Mouse (Mus musculus) liver, postnatal 0 days (tissue): ENCODE results near the gene Prima1. TPM values are rescaled to one million over a fixed set of nuclear protein-coding genes. Genes with fewer than 3 reads are reported as not detected.

ENCODE experiments used
- ATAC-seq: fragments of 200-750 bp; cut with Nextera tagmentation; 2 replicates; pipeline ENCODE4 v1.8.0; 2017; ENCODE audit warnings: mild to moderate bottlenecking, moderate library complexity
- DNase-seq: peaks from one replicate; pipeline ENCODE4 v3.0.0-alpha.2; 2016
- H3K27ac ChIP-seq: fragments of 300-500 bp; sonication (generic); 2 replicates; pipeline ENCODE4 v1.5.1; 2014; ENCODE audit warnings: antibody characterized with exemption, moderate library complexity, mild to moderate bottlenecking, low read depth
- H3K27me3 ChIP-seq: fragments of 300-500 bp; sonication (generic); 2 replicates; pipeline ENCODE4 v1.6.1; 2014; ENCODE audit warnings: low read length, control low read depth, mixed read lengths; ENCODE audit not compliant: insufficient read depth
- H3K36me3 ChIP-seq: fragments of 300-500 bp; sonication (generic); replicated peaks from 2 replicates; pipeline ENCODE4 v1.6.1; 2014; ENCODE audit warnings: mild to moderate bottlenecking, control low read depth, low read length, moderate library complexity, mixed read lengths; ENCODE audit not compliant: insufficient read depth
- H3K4me1 ChIP-seq: fragments of 300-500 bp; sonication (generic); 2 replicates; pipeline ENCODE4 v1.6.1; 2014; ENCODE audit warnings: antibody characterized with exemption, mild to moderate bottlenecking, control low read depth; ENCODE audit not compliant: insufficient read depth
- H3K4me2 ChIP-seq: fragments of 300-500 bp; sonication (generic); 2 replicates; pipeline ENCODE4 v1.6.1; 2014; ENCODE audit warnings: low read depth, mild to moderate bottlenecking, low read length, moderate library complexity, mixed read lengths
- H3K4me3 ChIP-seq: fragments of 300-500 bp; sonication (generic); 2 replicates; pipeline ENCODE4 v1.5.1; 2014; ENCODE audit warnings: low read depth, low read length
- H3K9ac ChIP-seq: fragments of 300-500 bp; sonication (generic); replicated peaks from 2 replicates; pipeline ENCODE4 v1.6.1; 2014; ENCODE audit warnings: mild to moderate bottlenecking, moderate library complexity
- H3K9me3 ChIP-seq: fragments of 300-500 bp; sonication (generic); 2 replicates; pipeline ENCODE4 v1.6.1; 2016; ENCODE audit warnings: mild to moderate bottlenecking, control low read depth, low read length, mixed read lengths
- CTCF ChIP-seq: sonication (generic); IDR thresholded peaks from 2 replicates; pipeline ENCODE4 v1.5.1; 2016; ENCODE audit warnings: antibody characterized with exemption, low read depth
- EP300 ChIP-seq: IDR thresholded peaks from 2 replicates; pipeline ENCODE4 v1.6.1; 2016; ENCODE audit warnings: antibody characterized with exemption, low read depth, mild to moderate bottlenecking
- WGBS: fragments of 180-500 bp; shearing (Covaris S2); extraction: QIAGEN DNeasy Blood & Tissue Kit; methylation state at CpG from one replicate; pipeline ENCODE4 v1.1.7; 2014; ENCODE audit not compliant: insufficient replicate concordance; 5-methylcytosine and 5-hydroxymethylcytosine counted together
- polyA plus RNA-seq: library from polyadenylated mRNA; unstranded; fragments of >200 nt; fragmentation: Nextera tagmentation; extraction: Ambion mirVana; gene quantifications from 2 replicates; pipeline ENCODE4 v1.2.1, GENCODE M21; 2015

The Prima1 gene
- polyA plus RNA-seq, 1 experiment from 2014 or later = not detected

DNA sequence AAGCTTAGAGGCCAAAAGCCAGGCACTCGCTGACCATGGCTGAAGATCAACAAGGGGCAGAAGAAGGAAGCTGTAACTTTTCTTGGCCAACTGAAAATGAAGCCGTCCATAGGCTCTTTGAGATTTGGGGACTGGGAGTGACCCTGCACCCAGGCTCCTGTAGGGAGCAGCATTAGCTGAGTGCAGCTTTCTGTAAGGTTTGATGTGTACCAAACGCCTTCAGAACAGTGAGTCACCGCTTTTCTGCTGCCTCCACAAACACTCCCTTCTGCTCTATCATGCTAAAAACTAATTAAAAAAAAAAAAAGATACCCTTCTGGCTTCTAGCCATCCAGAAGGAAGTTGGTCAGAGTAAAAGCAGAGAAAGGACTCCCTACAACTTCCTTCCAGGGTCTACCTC lies 34.5 kb upstream of the Prima1 start:
- Histone ChIP-seq H3K4me2 (no peak overlapping the region), H3K4me1 (no peaks in the 10 kb centered on the region), H3K27ac (no peak overlapping the region), H3K9me3 (no peaks in the 10 kb centered on the region), H3K9ac (no peak overlapping the region), H3K36me3 (no peaks in the 10 kb centered on the region), H3K27me3 (no peaks in the 10 kb centered on the region), H3K4me3 (no peak overlapping the region)
- TF ChIP-seq EP300 (no peak), CTCF (no peak)
- ATAC-seq = no peak
- WGBS = 63% methylated on average over 4 of the region's 4 CpGs
- DNase-seq = no peak

- H3K4me2 ChIP-seq = no peak overlapping the region
- no peaks in the 10 kb centered on the region for H3K9me3 ChIP-seq
- no peak overlapping the region for H3K4me3 ChIP-seq
- WGBS = 70% methylated on average over 2 of the region's 2 CpGs
- no peaks in the 10 kb centered on the region for H3K27me3 ChIP-seq
- ATAC-seq (no peak), DNase-seq (no peak)
- no peak overlapping the region for H3K9ac ChIP-seq
- TF ChIP-seq EP300 (no peak), CTCF (no peak)
- H3K36me3 ChIP-seq = no peaks in the 10 kb centered on the region
- H3K4me1 ChIP-seq = no peaks in the 10 kb centered on the region
- no peak overlapping the region for H3K27ac ChIP-seq
Measured at GRCm38 (mm10) chr12:103273732-103274131, 31.8 kb upstream of the Prima1 start.

DNA sequence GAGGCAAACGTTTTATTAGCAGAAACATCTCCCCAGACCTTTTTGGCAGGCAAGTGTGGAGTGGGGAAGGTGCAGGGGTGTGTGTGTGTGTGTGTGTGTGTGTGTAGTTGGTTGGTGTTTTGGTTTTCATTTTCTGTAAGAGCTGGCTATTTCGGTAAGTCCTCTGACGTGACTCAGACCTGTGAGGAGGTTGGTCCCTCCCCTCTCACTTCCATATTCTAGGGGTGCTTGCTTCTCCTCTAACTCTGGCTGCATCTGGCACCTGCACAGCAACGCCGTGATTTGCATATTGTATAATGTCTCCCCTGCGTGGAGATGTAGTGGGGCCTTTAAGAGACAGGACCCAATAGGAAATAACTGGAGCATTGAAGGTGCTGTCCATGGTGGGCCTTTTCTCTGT lies 31.1 kb upstream of the Prima1 start:
- Histone ChIP-seq H3K4me1 (no peaks in the 10 kb centered on the region), H3K9me3 (no peaks in the 10 kb centered on the region), H3K4me3 (no peak overlapping the region), H3K9ac (no peak overlapping the region), H3K36me3 (no peaks in the 10 kb centered on the region), H3K4me2 (no peak overlapping the region), H3K27ac (no peak overlapping the region), H3K27me3 (no peaks in the 10 kb centered on the region)
- TF ChIP-seq EP300 = no peak
- no peak for TF ChIP-seq CTCF
- WGBS = 54% methylated on average over 6 of the region's 6 CpGs
- ATAC-seq (no peak), DNase-seq (no peak)

DNA sequence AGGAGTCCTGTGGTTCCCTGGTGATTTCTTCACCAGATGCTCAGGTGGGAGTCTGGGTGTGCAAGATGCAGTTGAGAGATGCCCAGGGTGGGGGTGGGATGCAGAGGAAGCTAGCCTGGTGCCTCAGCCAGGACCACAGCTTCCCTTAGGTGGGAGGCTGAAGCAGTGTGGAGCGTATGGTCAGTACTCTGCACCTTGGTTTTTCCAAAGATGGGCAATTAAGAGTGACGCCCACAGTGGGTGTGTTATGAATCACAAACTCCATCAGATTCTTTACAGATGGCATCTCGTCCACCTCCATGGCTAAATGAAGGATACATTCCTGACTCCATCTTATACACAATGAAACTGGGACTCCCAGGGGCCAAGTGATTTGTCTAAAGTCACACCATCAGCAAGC lies 30.2 kb upstream of the Prima1 start:
- ATAC-seq (no peak), DNase-seq (no peak)
- Histone ChIP-seq H3K4me1 (no peaks in the 10 kb centered on the region), H3K9me3 (no peaks in the 10 kb centered on the region), H3K36me3 (no peaks in the 10 kb centered on the region), H3K9ac (no peak overlapping the region), H3K4me2 (no peak overlapping the region), H3K27ac (no peak overlapping the region), H3K4me3 (no peak overlapping the region), H3K27me3 (no peaks in the 10 kb centered on the region)
- WGBS = 78% methylated on average over 3 of the region's 3 CpGs
- no peak for TF ChIP-seq EP300
- TF ChIP-seq CTCF = no peak

DNA sequence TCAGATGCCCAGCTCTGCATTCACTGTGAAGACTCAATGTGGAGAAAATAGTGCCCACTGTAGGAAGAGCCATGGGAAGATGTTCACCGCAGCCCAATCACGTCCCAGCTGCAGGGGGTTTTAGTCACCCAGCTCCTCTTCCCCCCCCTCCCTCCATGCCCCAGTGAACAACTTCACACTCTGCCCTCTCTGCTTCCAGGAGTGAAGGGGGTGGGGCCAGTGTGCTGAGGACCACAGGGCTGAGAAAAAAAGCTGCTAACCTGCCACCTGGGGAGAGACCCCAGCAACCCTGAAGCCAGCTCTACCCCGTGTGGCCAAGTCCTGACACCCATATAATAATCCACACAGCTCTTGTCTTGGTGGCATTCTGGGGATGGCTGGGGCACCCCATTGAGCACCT lies 24.7 kb upstream of the Prima1 start:
- Histone ChIP-seq H3K27ac (no peak overlapping the region), H3K9ac (no peak overlapping the region), H3K4me1 (no peaks in the 10 kb centered on the region), H3K4me3 (no peak overlapping the region), H3K4me2 (no peak overlapping the region), H3K9me3 (no peaks in the 10 kb centered on the region), H3K27me3 (no peaks in the 10 kb centered on the region), H3K36me3 (no peaks in the 10 kb centered on the region)
- WGBS = 29% methylated on average over 3 of the region's 3 CpGs
- DNase-seq (no peak), ATAC-seq (no peak)
- TF ChIP-seq CTCF (no peak), EP300 (no peak)

DNA sequence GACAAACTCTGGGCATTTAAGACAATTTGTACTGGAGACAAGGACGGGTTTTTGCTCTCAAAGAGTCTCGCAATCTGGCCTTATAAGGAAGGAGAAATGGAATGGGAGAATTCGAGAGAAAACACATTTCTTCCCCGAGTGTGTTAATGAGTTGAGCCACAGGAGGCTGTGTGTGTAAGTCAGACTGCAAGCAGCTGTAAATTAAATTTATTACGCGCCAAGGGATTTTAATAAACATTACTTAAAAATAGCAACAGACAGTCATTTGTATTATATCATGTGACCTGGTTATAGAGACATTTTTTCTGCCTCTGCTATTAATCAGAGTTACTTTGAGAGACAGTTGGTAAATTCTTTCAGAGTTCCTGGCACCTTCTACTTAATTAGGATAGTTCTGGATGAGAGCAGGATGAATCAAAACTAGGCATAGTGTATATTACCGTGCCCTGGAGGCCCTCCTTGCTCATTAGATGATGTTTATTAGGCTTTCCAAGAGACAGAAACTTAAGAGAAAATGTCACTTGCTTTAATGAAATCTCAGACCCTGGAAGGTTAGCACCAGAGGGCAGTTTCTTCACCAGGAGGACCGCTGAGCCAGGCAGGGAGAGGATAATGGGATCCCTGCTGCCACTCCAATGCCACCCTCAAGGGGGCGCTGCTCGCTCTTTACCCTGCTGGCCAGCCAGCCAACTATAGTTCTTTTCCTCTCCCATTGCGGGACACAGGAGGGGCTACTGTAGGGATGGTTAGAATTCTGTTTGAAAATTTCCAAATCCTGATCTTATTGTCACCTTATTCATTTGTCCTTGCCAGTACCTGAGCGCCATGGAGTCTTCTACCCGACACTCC lies 20.3 kb upstream of the Prima1 start:
- H3K4me3 ChIP-seq = no peak overlapping the region
- H3K27ac ChIP-seq = no peak overlapping the region
- no peak overlapping the region for H3K4me2 ChIP-seq
- H3K27me3 ChIP-seq = no peaks in the 10 kb centered on the region
- H3K4me1 ChIP-seq = no peaks in the 10 kb centered on the region
- 52% methylated on average over 13 of the region's 13 CpGs for WGBS
- H3K9ac ChIP-seq = no peak overlapping the region
- no peaks in the 10 kb centered on the region for H3K36me3 ChIP-seq
- no peaks in the 10 kb centered on the region for H3K9me3 ChIP-seq
- TF ChIP-seq EP300 (no peak), CTCF (peak; percentile 67)
- peak; percentile 55 for DNase-seq
- ATAC-seq = no peak
